Mouse (Mus musculus) forebrain, embryonic 13.5 days (tissue): ENCODE measurements around the gene Cd80. TPM values are rescaled to one million over a fixed set of nuclear protein-coding genes. Genes with fewer than 3 reads are reported as not detected.

Source experiments
- ATAC-seq: fragments of 200-750 bp; cut with Nextera tagmentation; 2 replicates; pipeline ENCODE4 v1.8.0; 2017
- H3K27ac ChIP-seq: fragments of 300-500 bp; sonication (generic); 2 replicates; pipeline ENCODE4 v1.5.1; 2015; ENCODE audit warnings: inconsistent platforms, mild to moderate bottlenecking, moderate library complexity
- H3K27me3 ChIP-seq: fragments of 300-500 bp; sonication (generic); 2 replicates; pipeline ENCODE4 v1.6.1; 2015; ENCODE audit warnings: mild to moderate bottlenecking, inconsistent platforms
- H3K36me3 ChIP-seq: fragments of 300-500 bp; sonication (generic); 2 replicates; pipeline ENCODE4 v1.6.1; 2015; ENCODE audit warnings: mild to moderate bottlenecking, inconsistent platforms; ENCODE audit not compliant: poor library complexity, severe bottlenecking
- H3K4me1 ChIP-seq: fragments of 300-500 bp; sonication (generic); 2 replicates; pipeline ENCODE4 v1.6.1; 2015; ENCODE audit warnings: inconsistent platforms
- H3K4me2 ChIP-seq: fragments of 300-500 bp; sonication (generic); 2 replicates; pipeline ENCODE4 v1.6.1; 2015; ENCODE audit warnings: inconsistent platforms, mild to moderate bottlenecking, moderate library complexity
- H3K4me3 ChIP-seq: fragments of 300-500 bp; sonication (generic); 2 replicates; pipeline ENCODE4 v1.5.1; 2015; ENCODE audit warnings: mild to moderate bottlenecking, inconsistent platforms
- H3K9ac ChIP-seq: fragments of 300-500 bp; sonication (generic); 2 replicates; pipeline ENCODE4 v1.6.1; 2015; ENCODE audit warnings: mild to moderate bottlenecking, inconsistent platforms
- H3K9me3 ChIP-seq: fragments of 300-500 bp; sonication (generic); replicated peaks from 2 replicates; pipeline ENCODE4 v1.6.1; 2016; ENCODE audit warnings: inconsistent platforms
- WGBS: fragments of 180-500 bp; shearing (Covaris S2); methylation state at CpG from one replicate; pipeline ENCODE4 v1.1.7; 2015; 5-methylcytosine and 5-hydroxymethylcytosine counted together
- polyA plus RNA-seq: library from polyadenylated mRNA; unstranded; fragments of >200 nt; fragmentation: Nextera tagmentation; extraction: Ambion mirVana; gene quantifications from 2 replicates; pipeline ENCODE4 v1.2.1, GENCODE M21; 2015

The Cd80 gene
- polyA plus RNA-seq, 1 experiment from 2014 or later: 0.56 TPM

- Histone ChIP-seq H3K4me1 (no peaks in the 10 kb centered on the region), H3K4me2 (no peak overlapping the region), H3K27me3 (no peaks in the 10 kb centered on the region), H3K27ac (no peak overlapping the region), H3K36me3 (peaks cover 74% of the 10 kb centered on the region), H3K4me3 (no peak overlapping the region), H3K9me3 (no peaks in the 10 kb centered on the region), H3K9ac (no peak overlapping the region)
- WGBS: 74% methylated on average over 4 of the region's 4 CpGs
- ATAC-seq: peak; percentile 89
Observed at GRCm38 (mm10) chr16:38506041-38506634, 50.8 kb downstream of the Cd80 start.

DNA sequence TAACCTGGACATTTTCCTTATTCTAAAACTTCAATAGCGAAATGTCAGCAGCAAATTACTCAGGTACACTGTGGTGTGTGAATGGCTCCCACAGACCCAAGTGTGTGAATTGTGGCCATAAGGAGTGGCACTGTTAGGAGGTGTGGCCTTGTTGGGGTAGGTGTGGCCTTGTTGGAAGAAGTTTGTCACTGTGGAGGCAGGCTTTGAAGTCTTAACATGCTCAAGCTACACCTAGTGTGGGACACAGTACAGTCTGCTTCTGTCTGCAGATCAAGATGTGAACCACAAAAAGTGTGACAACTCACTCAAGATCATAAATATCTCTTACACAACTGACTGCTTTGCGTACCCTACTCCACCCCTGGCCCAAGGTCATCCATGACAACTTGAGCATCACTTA, 55.5 kb downstream of the Cd80 start:
- Histone ChIP-seq H3K27me3 (no peaks in the 10 kb centered on the region), H3K4me3 (no peak overlapping the region), H3K4me2 (no peak overlapping the region), H3K4me1 (no peaks in the 10 kb centered on the region), H3K27ac (no peak overlapping the region), H3K9ac (no peak overlapping the region), H3K36me3 (peaks cover 76% of the 10 kb centered on the region), H3K9me3 (no peaks in the 10 kb centered on the region)
- ATAC-seq: no peak
- 93% methylated on average over 2 of the region's 2 CpGs for WGBS

GRCm38 (mm10) chr16:38519140-38519539, 63.8 kb downstream of the Cd80 start:
- Histone ChIP-seq H3K27ac (no peak overlapping the region), H3K4me3 (no peak overlapping the region), H3K36me3 (peaks cover 35% of the 10 kb centered on the region), H3K9me3 (no peaks in the 10 kb centered on the region), H3K4me1 (peaks cover 15% of the 10 kb centered on the region), H3K27me3 (no peaks in the 10 kb centered on the region), H3K9ac (no peak overlapping the region), H3K4me2 (no peak overlapping the region)
- WGBS: 95% methylated on average over 2 of the region's 2 CpGs
- no peak for ATAC-seq

GRCm38 (mm10) chr16:38521211-38521987, 66.0 kb downstream of the Cd80 start:
- Histone ChIP-seq H3K27ac (no peak overlapping the region), H3K4me1 (peaks cover 15% of the 10 kb centered on the region), H3K9ac (peak overlapping the region; percentile 88), H3K36me3 (peaks cover 42% of the 10 kb centered on the region), H3K9me3 (no peaks in the 10 kb centered on the region), H3K4me3 (peak overlapping the region; percentile 85), H3K27me3 (no peaks in the 10 kb centered on the region), H3K4me2 (peak overlapping the region; percentile 70)
- ATAC-seq: no peak
- 38% methylated on average over 8 of the region's 8 CpGs for WGBS

- no peaks in the 10 kb centered on the region for H3K9me3 ChIP-seq
- ATAC-seq: peak; percentile 98
- peaks cover 45% of the 10 kb centered on the region for H3K36me3 ChIP-seq
- H3K4me3 ChIP-seq: peak within 1 kb of the TSS; percentile 85
- peak within 1 kb of the TSS; percentile 88 for H3K27ac ChIP-seq
- no peaks in the 10 kb centered on the region for H3K27me3 ChIP-seq
- WGBS: 0% methylated on average over 73 of the region's 73 CpGs
- H3K4me2 ChIP-seq: peak within 1 kb of the TSS; percentile 70
- peak within 1 kb of the TSS; percentile 88 for H3K9ac ChIP-seq
- peaks cover 15% of the 10 kb centered on the region for H3K4me1 ChIP-seq
Observed at GRCm38 (mm10) chr16:38522129-38523084, 67.0 kb downstream of the Cd80 start, which contains the start of gene Timmdc1. Gene Timmdc1, minus strand, starts transcription at chr16:38522663.

DNA sequence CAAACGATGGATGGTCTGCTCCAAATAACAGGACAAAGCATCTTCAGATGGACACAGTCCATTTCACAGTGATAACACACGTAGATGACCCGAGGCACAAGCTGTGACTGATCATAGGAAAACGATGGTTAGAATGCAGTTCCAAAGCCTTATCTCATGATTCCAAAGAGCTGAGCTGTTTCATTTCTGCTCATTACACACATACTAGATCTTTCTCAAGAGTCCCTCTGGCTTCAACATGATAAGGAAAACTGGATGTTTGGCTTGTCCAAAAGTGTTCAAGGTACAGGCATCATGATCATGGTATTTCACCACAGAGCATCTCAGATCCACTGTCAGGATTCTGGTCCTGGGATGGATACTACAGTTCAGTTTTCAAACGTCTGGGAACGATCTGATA, 70.9 kb downstream of the Cd80 start:
- Histone ChIP-seq H3K9me3 (no peaks in the 10 kb centered on the region), H3K27me3 (no peaks in the 10 kb centered on the region), H3K4me3 (no peak overlapping the region), H3K27ac (no peak overlapping the region), H3K9ac (no peak overlapping the region), H3K4me2 (no peak overlapping the region), H3K36me3 (peaks cover 68% of the 10 kb centered on the region), H3K4me1 (peaks cover 14% of the 10 kb centered on the region)
- WGBS: 95% methylated on average over 6 of the region's 6 CpGs
- ATAC-seq: no peak

GRCm38 (mm10) chr16:38536544-38537146, 81.3 kb downstream of the Cd80 start:
- no peaks in the 10 kb centered on the region for H3K9me3 ChIP-seq
- H3K27ac ChIP-seq: no peak overlapping the region
- peaks cover 97% of the 10 kb centered on the region for H3K36me3 ChIP-seq
- WGBS: 43% methylated on average over 8 of the region's 8 CpGs
- no peak overlapping the region for H3K4me3 ChIP-seq
- H3K27me3 ChIP-seq: no peaks in the 10 kb centered on the region
- ATAC-seq: peak; percentile 61; the same call in 1 of the 2 replicates
- H3K4me1 ChIP-seq: no peaks in the 10 kb centered on the region
- H3K4me2 ChIP-seq: no peak overlapping the region
- no peak overlapping the region for H3K9ac ChIP-seq

GRCm38 (mm10) chr16:38538716-38539380, 83.5 kb downstream of the Cd80 start:
- 94% methylated on average over 13 of the region's 13 CpGs for WGBS
- Histone ChIP-seq H3K4me2 (no peak overlapping the region), H3K27me3 (no peaks in the 10 kb centered on the region), H3K9ac (no peak overlapping the region), H3K4me3 (no peak overlapping the region), H3K27ac (no peak overlapping the region), H3K4me1 (no peaks in the 10 kb centered on the region), H3K36me3 (peaks cover 97% of the 10 kb centered on the region), H3K9me3 (no peaks in the 10 kb centered on the region)
- ATAC-seq: no peak

Other genes with a start within 250 kb of the Cd80 start
- not detected in 2 replicates for gene Nr1i2, start 160.7 kb upstream of the Cd80 start, polyA plus RNA-seq
- gene Maats1, start 113.4 kb upstream of the Cd80 start, polyA plus RNA-seq: 0.61 and 1.4 TPM in 2 replicates
- 129 and 147 TPM in 2 replicates for gene Cox17, start 108.6 kb upstream of the Cd80 start, polyA plus RNA-seq
- gene Gm21987, start 108.5 kb upstream of the Cd80 start, polyA plus RNA-seq: not detected in 2 replicates
- 0.23 and 0.29 TPM in 2 replicates for gene Popdc2, start 93.4 kb upstream of the Cd80 start, polyA plus RNA-seq
- gene Pla1a, start 22.4 kb upstream of the Cd80 start, polyA plus RNA-seq: 0.25 and 0.45 TPM in 2 replicates
- gene Adprh, start 2.9 kb upstream of the Cd80 start, polyA plus RNA-seq: 145 and 153 TPM in 2 replicates
- 39.9 and 41.9 TPM in 2 replicates for gene Timmdc1, start 67.1 kb downstream of the Cd80 start, polyA plus RNA-seq
- 63.0 and 74.8 TPM in 2 replicates for gene Poglut1, start 94.7 kb downstream of the Cd80 start, polyA plus RNA-seq
- gene Tmem39a, start 103.1 kb downstream of the Cd80 start, polyA plus RNA-seq: 42.9 and 57.3 TPM in 2 replicates